Mouse (Mus musculus) embryonic facial prominence, embryonic 10.5 days (tissue): ENCODE results near the gene Hoxa2. TPM values are rescaled to one million over a fixed set of nuclear protein-coding genes. Genes with fewer than 3 reads are reported as not detected.
A peak's percentile ranks its signal among the peaks of the same experiment; 100 is the strongest.

ENCODE experiments used
- DNase-seq: peaks from one replicate; pipeline ENCODE4 v3.0.0-alpha.2; 2017; ENCODE audit warnings: low spot score
- H3K27ac ChIP-seq: fragments of 300-500 bp; sonication (generic); replicated peaks from 2 replicates; pipeline ENCODE4 v1.5.1; 2016; ENCODE audit warnings: mild to moderate bottlenecking
- H3K27me3 ChIP-seq: fragments of 300-500 bp; sonication (generic); replicated peaks from 2 replicates; pipeline ENCODE4 v1.6.1; 2016; ENCODE audit warnings: low read depth, mild to moderate bottlenecking; ENCODE audit not compliant: poor library complexity, severe bottlenecking
- H3K36me3 ChIP-seq: fragments of 300-500 bp; sonication (generic); replicated peaks from 2 replicates; pipeline ENCODE4 v1.6.1; 2016; ENCODE audit warnings: mild to moderate bottlenecking, moderate library complexity
- H3K4me1 ChIP-seq: fragments of 300-500 bp; sonication (generic); 2 replicates; pipeline ENCODE4 v1.6.1; 2016
- H3K4me3 ChIP-seq: fragments of 300-500 bp; sonication (generic); 2 replicates; pipeline ENCODE4 v1.5.1; 2016; ENCODE audit warnings: mild to moderate bottlenecking, moderate library complexity
- H3K9me3 ChIP-seq: fragments of 300-500 bp; sonication (generic); 2 replicates; pipeline ENCODE4 v1.6.1; 2016; ENCODE audit warnings: mild to moderate bottlenecking
- WGBS: fragments of 180-500 bp; shearing (Covaris S2); methylation state at CpG from one replicate; pipeline ENCODE4 v1.1.7; 2016; 5-methylcytosine and 5-hydroxymethylcytosine counted together
- polyA plus RNA-seq: library from polyadenylated mRNA; unstranded; fragments of >200 nt; fragmentation: Nextera tagmentation; extraction: Ambion mirVana; gene quantifications from 2 replicates; pipeline ENCODE4 v1.2.1, GENCODE M21; 2016

Gene Hoxa2
- polyA plus RNA-seq, 1 experiment from 2014 or later, result 8.7 TPM

- H3K27me3 ChIP-seq, result peaks cover 100% of the 10 kb centered on the region
- H3K4me3 ChIP-seq, result 0 out of 2 replicates have a peak overlapping the region, but pooled peaks have one; percentile 5
- H3K27ac ChIP-seq, result no peak overlapping the region
- H3K9me3 ChIP-seq, result no peaks in the 10 kb centered on the region
- peaks cover 30% of the 10 kb centered on the region for H3K4me1 ChIP-seq
- WGBS, result under 1% methylated on average over 20 of the region's 20 CpGs
- H3K36me3 ChIP-seq, result no peaks in the 10 kb centered on the region
- peak; percentile 38 for DNase-seq
Observed at GRCm38 (mm10) chr6:52156551-52157200, 8.0 kb downstream of the Hoxa2 start.

DNA sequence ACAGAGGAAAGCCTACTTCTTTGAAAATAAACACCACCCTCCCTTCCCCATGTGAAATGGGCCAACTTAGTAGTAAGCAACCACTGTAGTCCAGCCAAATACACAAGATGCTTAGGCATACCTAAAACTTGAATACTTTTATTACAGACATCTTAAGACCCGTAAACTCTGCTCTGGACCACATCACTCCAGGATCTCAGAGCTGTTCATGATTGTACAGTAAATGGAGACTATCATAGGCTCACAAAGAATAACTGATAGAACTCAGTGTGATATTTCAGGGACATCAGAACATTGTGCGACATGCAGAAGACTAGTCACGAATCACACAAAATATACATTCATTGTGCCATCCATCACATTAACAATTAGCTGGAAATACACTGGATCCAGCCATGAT is 9.2 kb downstream of the Hoxa2 start:
- WGBS, result 38% methylated on average over 3 of the region's 3 CpGs
- Histone ChIP-seq H3K27me3 (peaks cover 100% of the 10 kb centered on the region), H3K9me3 (no peaks in the 10 kb centered on the region), H3K4me1 (peaks cover 31% of the 10 kb centered on the region), H3K36me3 (no peaks in the 10 kb centered on the region), H3K27ac (no peak overlapping the region), H3K4me3 (no peak overlapping the region)
- no peak for DNase-seq

DNA sequence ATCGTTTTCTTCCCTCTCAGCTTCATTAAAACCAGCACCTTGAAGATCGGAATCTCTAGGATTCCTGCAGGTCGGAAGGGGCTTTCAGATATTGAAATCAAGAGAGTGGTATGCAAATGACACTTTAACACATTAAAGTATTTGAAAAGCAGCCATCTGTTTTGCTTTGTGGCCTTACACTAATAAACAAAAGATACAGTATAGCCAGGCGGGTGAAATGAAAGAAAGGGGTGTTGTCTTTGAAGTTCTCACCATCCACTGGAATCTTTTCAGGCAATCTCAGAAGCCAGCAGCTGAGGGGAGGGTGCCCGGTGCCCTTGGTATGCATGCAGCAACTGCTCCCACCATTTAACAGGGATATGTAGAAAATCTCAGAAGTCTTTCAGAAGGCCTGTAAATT is 10.6 kb downstream of the Hoxa2 start:
- Histone ChIP-seq H3K4me1 (peaks cover 19% of the 10 kb centered on the region), H3K27ac (no peak overlapping the region), H3K36me3 (no peaks in the 10 kb centered on the region), H3K4me3 (no peak overlapping the region), H3K9me3 (no peaks in the 10 kb centered on the region), H3K27me3 (peaks cover 100% of the 10 kb centered on the region)
- peak; percentile 14 for DNase-seq
- WGBS, result 4% methylated on average over 5 of the region's 5 CpGs

DNA sequence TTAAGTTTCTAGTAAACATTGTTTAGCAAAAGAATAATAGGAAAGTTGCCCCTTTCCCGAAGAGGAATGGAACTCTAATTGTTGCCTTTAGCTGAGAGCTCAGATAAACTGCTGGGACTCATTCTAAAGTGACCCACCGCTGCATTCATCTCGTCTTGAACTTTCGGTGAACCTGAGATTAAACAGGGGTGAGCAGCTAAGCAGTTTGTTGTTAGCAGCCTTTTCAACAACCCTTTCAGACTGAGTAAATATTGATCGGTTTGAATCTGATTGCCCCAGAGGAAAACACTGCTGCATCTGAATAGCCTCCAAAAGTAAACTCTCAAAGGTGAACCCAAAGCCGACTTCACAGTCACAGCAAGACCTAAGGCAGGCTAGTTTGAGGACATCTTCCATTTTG is 11.4 kb downstream of the Hoxa2 start:
- no peaks in the 10 kb centered on the region for H3K36me3 ChIP-seq
- H3K9me3 ChIP-seq, result no peaks in the 10 kb centered on the region
- WGBS, result under 1% methylated on average over 6 of the region's 6 CpGs
- no peak overlapping the region for H3K27ac ChIP-seq
- peak; percentile 27 for DNase-seq
- H3K4me1 ChIP-seq, result peaks cover 11% of the 10 kb centered on the region
- no peak overlapping the region for H3K4me3 ChIP-seq
- peaks cover 100% of the 10 kb centered on the region for H3K27me3 ChIP-seq

DNA sequence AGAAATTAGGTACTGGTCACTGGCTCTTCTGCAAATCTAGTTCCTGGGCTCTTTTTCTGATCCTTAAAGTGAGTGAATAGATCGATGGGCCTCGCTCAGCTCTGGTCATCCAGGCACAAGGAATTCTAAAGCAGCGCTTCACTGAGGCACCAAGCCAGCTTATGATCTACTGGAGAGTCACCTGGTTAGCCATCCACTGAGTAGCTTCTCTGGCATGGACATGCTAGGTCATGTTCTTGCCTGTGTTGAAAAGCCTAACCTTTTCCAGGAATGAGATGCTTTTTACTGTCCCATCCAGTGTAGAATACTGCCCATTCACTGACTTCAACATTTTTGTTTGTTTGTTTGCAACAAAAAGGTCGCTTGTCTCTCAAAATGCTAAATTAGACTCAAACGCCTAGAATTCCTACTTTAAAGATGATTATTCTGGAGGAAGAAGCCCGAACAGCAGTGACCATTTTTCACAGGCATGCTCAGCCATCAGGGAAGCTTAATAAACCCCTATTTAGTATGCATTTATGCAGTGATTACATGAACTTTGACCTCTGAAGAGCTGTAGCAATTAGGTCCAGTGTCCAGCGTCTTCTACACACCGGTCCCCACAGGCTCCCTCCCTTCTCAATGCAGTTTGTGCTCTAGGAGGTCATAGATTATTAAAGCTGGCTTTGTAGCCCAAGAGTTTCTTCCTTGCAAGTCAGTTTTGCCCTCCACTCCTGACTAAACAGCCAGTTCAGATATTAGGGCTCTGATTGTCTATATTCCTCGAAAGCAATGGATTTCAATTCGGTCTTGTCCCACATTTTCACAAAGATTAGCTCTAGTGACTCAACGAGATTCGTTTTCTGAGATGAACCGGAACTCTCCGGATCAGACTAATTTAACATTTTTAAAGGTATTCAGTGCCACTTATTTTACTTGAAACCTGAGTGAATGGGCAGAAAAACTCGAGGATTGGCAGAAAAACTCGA is 12.1 kb downstream of the Hoxa2 start:
- Histone ChIP-seq H3K27ac (no peak overlapping the region), H3K27me3 (peaks cover 100% of the 10 kb centered on the region), H3K9me3 (no peaks in the 10 kb centered on the region), H3K4me3 (no peak overlapping the region), H3K4me1 (peaks cover 5% of the 10 kb centered on the region; the same call in 1 of the 2 replicates), H3K36me3 (no peaks in the 10 kb centered on the region)
- peak; percentile 18 for DNase-seq
- 2% methylated on average over 16 of the region's 16 CpGs for WGBS

DNA sequence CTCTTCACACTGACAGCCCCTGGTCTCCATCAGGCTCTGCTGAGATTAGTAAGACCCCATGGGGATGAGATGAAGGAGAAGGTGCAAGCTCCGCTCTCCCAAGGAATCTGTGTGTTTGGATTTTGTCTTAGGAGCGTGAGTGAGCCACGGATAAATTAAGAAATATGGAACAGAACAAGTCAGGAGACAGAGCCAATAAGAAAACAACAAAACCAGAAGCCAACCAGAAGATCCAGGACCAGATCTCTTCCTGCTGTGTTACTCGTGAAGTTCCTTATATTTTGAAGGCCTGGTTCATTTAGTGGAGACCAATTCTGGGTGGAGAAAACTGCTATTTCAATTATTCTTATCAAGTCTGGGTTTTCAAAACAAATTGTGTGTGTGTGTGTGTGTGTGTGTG is 13.1 kb downstream of the Hoxa2 start:
- Histone ChIP-seq H3K4me3 (no peak overlapping the region), H3K27ac (no peak overlapping the region), H3K9me3 (no peaks in the 10 kb centered on the region), H3K4me1 (peaks cover 5% of the 10 kb centered on the region; the same call in 1 of the 2 replicates), H3K36me3 (no peaks in the 10 kb centered on the region), H3K27me3 (peaks cover 100% of the 10 kb centered on the region)
- peak; percentile 14 for DNase-seq
- 7% methylated on average over 4 of the region's 4 CpGs for WGBS

GRCm38 (mm10) chr6:52150401-52150966 is 14.1 kb downstream of the Hoxa2 start:
- Histone ChIP-seq H3K9me3 (no peaks in the 10 kb centered on the region), H3K4me3 (no peak overlapping the region), H3K27me3 (peaks cover 100% of the 10 kb centered on the region), H3K4me1 (peaks cover 5% of the 10 kb centered on the region; the same call in 1 of the 2 replicates), H3K27ac (no peak overlapping the region), H3K36me3 (no peaks in the 10 kb centered on the region)
- DNase-seq, result peak; percentile 62
- WGBS, result 3% methylated on average over 16 of the region's 16 CpGs

DNA sequence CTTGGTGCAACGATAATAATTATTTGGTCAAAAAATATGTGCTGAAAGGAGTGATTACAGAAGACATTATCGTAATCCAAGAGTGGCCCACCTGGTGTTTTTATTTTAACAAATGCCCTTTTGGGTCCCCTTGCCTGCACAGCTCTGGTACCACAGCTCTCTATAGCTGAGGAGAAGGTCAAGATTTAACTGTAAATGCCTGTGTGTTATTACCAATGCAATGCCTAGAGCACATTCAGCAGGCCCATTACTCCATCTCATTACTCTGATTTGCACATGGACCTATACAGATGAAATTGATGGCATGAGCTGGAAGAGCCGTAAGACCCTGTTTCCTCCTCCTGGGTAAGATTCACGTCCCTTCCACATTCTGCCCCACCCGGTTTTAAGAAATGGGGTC is 25.5 kb downstream of the Hoxa2 start:
- peaks cover 8% of the 10 kb centered on the region for H3K4me1 ChIP-seq
- DNase-seq, result no peak
- no peaks in the 10 kb centered on the region for H3K36me3 ChIP-seq
- H3K9me3 ChIP-seq, result no peaks in the 10 kb centered on the region
- H3K27me3 ChIP-seq, result 0 out of 2 replicates have a peak, but pooled peaks cover 3% of the 10 kb centered on the region
- H3K27ac ChIP-seq, result no peak overlapping the region
- no peak overlapping the region for H3K4me3 ChIP-seq
- 94% methylated on average over 5 of the region's 5 CpGs for WGBS

- Histone ChIP-seq H3K36me3 (no peaks in the 10 kb centered on the region), H3K9me3 (no peaks in the 10 kb centered on the region), H3K27me3 (0 out of 2 replicates have a peak, but pooled peaks cover 3% of the 10 kb centered on the region), H3K4me1 (peaks cover 8% of the 10 kb centered on the region), H3K27ac (no peak overlapping the region), H3K4me3 (no peak overlapping the region)
- 71% methylated on average over 10 of the region's 10 CpGs for WGBS
- DNase-seq, result no peak
Observed at GRCm38 (mm10) chr6:52138576-52138975, 26.1 kb downstream of the Hoxa2 start.

DNA sequence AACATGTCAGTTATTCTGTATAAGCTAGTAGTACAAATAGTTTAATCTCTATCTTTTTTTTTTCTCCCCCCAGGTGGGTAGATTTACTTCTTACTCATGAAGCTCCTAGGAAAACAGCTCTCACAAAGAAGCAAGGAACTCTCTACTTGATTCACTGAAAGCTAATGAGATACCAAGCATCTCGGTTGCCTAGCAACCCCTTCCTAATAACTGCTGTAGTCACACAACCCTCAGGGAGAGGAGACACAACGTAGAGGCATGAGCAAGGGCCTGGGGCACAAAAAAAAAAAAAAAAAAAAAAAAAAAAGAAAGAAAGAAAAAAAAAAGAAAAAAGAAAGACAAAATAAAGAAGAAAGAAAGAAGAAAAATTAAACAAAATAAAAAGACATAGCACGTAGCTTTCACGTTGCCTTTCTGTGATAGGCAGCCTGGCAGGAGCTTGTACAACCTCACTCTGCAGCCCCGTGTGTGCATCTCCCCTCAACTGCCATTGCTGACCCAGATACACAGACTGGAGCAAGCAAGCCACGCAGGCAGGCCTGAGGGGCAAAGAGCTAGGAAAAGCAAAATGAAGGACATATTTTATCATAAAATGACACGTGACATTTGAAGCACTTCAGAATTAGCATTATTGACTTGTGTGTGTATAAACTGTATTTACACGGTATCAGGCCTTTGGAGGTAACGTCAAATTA is 26.6 kb downstream of the Hoxa2 start:
- peak; percentile 38 for DNase-seq
- peaks cover 8% of the 10 kb centered on the region for H3K4me1 ChIP-seq
- no peak overlapping the region for H3K4me3 ChIP-seq
- H3K27me3 ChIP-seq, result 0 out of 2 replicates have a peak, but pooled peaks cover 3% of the 10 kb centered on the region
- H3K36me3 ChIP-seq, result no peaks in the 10 kb centered on the region
- no peaks in the 10 kb centered on the region for H3K9me3 ChIP-seq
- no peak overlapping the region for H3K27ac ChIP-seq
- 72% methylated on average over 9 of the region's 9 CpGs for WGBS

GRCm38 (mm10) chr6:52123673-52124072 is 41.0 kb downstream of the Hoxa2 start:
- Histone ChIP-seq H3K27me3 (peaks cover 21% of the 10 kb centered on the region), H3K4me3 (no peak overlapping the region), H3K36me3 (no peaks in the 10 kb centered on the region), H3K9me3 (0 out of 2 replicates have a peak, but pooled peaks cover 5% of the 10 kb centered on the region), H3K4me1 (peaks cover under 1% of the 10 kb centered on the region; the same call in 1 of the 2 replicates), H3K27ac (no peak overlapping the region)
- no peak for DNase-seq
- WGBS, result 85% methylated on average over 4 of the region's 4 CpGs

- WGBS, result 64% methylated on average over 3 of the region's 3 CpGs
- peaks cover 14% of the 10 kb centered on the region for H3K4me1 ChIP-seq
- H3K9me3 ChIP-seq, result no peaks in the 10 kb centered on the region
- H3K36me3 ChIP-seq, result no peaks in the 10 kb centered on the region
- no peak for DNase-seq
- peaks cover 26% of the 10 kb centered on the region for H3K27me3 ChIP-seq
- H3K27ac ChIP-seq, result no peak overlapping the region
- H3K4me3 ChIP-seq, result no peak overlapping the region
Observed at GRCm38 (mm10) chr6:52121173-52121572, 43.5 kb downstream of the Hoxa2 start.
